Mouse (Mus musculus) cerebellum, adult 2 months (tissue): Measurements from ENCODE around the gene Ppm1j. TPM values are rescaled to one million over a fixed set of nuclear protein-coding genes. Genes with fewer than 3 reads are reported as not detected.
A peak's percentile ranks its signal among the peaks of the same experiment; 100 is the strongest.

Experiments
- DNase-seq, 2 experiments: peaks; one replicate each; pipeline ENCODE4 v3.0.0; 2021
- H3K27ac ChIP-seq: fragments of 200-500 bp; 2 replicates; pipeline ENCODE4 v1.5.1; 2012; ENCODE audit warnings: low read length, control low read depth, inconsistent platforms; ENCODE audit not compliant: insufficient read depth
- H3K27me3 ChIP-seq: fragments of 200-500 bp; 2 replicates; pipeline ENCODE4 v1.6.1; 2012; ENCODE audit warnings: inconsistent platforms, mild to moderate bottlenecking, low read length, moderate library complexity; ENCODE audit not compliant: control insufficient read depth, insufficient read depth
- H3K4me1 ChIP-seq: fragments of 200-500 bp; 2 replicates; pipeline ENCODE4 v1.6.1; 2011; ENCODE audit warnings: low read length; ENCODE audit not compliant: control insufficient read depth, insufficient read depth
- H3K4me3 ChIP-seq: fragments of 200-500 bp; replicated peaks from 2 replicates; pipeline ENCODE3; 2011; ENCODE audit warnings: mild to moderate bottlenecking, low read depth, low read length, control low read depth; ENCODE audit not compliant: insufficient read depth
- CTCF ChIP-seq: fragments of 200-500 bp; IDR thresholded peaks from 2 replicates; pipeline ENCODE4 v1.5.1; 2011; ENCODE audit warnings: low read depth, mild to moderate bottlenecking, control low read depth, low read length, moderate library complexity, borderline replicate concordance; ENCODE audit not compliant: insufficient read depth
- POLR2A ChIP-seq: fragments of 200-500 bp; IDR thresholded peaks from 2 replicates; pipeline ENCODE4 v1.6.1; 2011; ENCODE audit warnings: low read length, control low read depth, borderline replicate concordance; ENCODE audit not compliant: insufficient read depth
- WGBS: fragments of 180-500 bp; shearing (Covaris S2); methylation state at CpG from one replicate; pipeline ENCODE4 v1.1.7; 2018; 5-methylcytosine and 5-hydroxymethylcytosine counted together
- polyA plus RNA-seq: library from polyadenylated mRNA; depleted of rRNA; stranded (reverse); fragments of >200 nt; gene quantifications from 2 replicates; pipeline ENCODE4 v1.2.3, GENCODE M21; 2012

Ppm1j gene
- polyA plus RNA-seq, 1 experiment: 4.5 TPM

- Histone ChIP-seq H3K27ac (no peak overlapping the region), H3K4me1 (peaks cover 3% of the 10 kb centered on the region; the same call in 1 of the 2 replicates), H3K4me3 (no peak overlapping the region), H3K27me3 (peaks cover 2% of the 10 kb centered on the region; the same call in 1 of the 2 replicates)
- no peak for TF ChIP-seq CTCF
- TF ChIP-seq POLR2A: no peak
- no peak for DNase-seq
- 69% methylated on average over 15 of the region's 15 CpGs for WGBS
Measured at GRCm38 (mm10) chr3:104792360-104793270, 11.8 kb downstream of the Ppm1j start.

GRCm38 (mm10) chr3:104793871-104794828 lies 13.3 kb downstream of the Ppm1j start:
- DNase-seq: peak in 1 of 2 experiments; percentile 28
- no peak overlapping the region for H3K27ac ChIP-seq

GRCm38 (mm10) chr3:104794953-104795470 lies 14.2 kb downstream of the Ppm1j start:
- 77% methylated on average over 12 of the region's 12 CpGs for WGBS
- Histone ChIP-seq H3K4me3 (no peak overlapping the region), H3K27me3 (no peaks in the 10 kb centered on the region), H3K27ac (no peak overlapping the region), H3K4me1 (no peaks in the 10 kb centered on the region)
- TF ChIP-seq POLR2A (no peak), CTCF (no peak)
- DNase-seq: no peak

More at GRCm38 (mm10) chr3:104793871-104794828, 13.3 kb downstream of the Ppm1j start:
- no peak for TF ChIP-seq POLR2A
- no peak for TF ChIP-seq CTCF
- WGBS: 72% methylated on average over 20 of the region's 20 CpGs
- Histone ChIP-seq H3K4me3 (no peak overlapping the region), H3K27me3 (no peaks in the 10 kb centered on the region), H3K4me1 (peaks cover 2% of the 10 kb centered on the region; the same call in 1 of the 2 replicates)

DNA sequence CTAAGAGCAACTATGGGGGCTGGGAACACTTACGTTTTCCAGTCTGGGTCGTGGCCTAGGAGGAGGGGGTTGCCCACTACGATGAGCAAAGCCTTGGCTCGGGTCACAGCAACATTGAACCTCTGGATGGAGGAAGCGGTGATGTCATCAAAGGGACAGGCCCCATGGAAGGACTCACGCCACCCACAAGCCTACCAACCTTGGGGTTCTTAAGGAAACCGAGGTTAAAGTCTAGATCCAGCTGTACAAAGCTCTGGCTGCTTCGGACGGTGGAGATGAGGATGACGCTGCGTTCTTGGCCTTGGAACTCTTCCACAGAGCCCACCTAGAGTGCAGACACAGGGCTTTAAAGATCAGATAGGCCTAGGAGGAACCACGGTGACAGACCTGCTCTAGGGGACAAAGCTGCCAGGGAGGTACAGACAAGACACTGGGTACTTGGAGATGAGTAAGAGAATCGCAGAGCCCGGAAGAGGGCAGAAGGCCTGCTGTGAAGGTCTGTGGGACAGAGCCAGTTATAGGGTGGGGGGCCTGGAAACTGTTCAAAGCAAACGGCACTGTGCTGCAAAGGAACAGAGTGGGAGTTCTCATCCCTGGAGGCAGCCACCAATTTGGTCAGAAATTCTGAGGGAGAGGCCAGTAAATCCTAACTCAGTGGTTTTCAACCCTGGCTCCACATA lies 14.9 kb downstream of the Ppm1j start:
- no peaks in the 10 kb centered on the region for H3K27me3 ChIP-seq
- no peak overlapping the region for H3K27ac ChIP-seq
- 44% methylated on average over 15 of the region's 15 CpGs for WGBS
- H3K4me1 ChIP-seq: no peaks in the 10 kb centered on the region
- no peak overlapping the region for H3K4me3 ChIP-seq
- DNase-seq: no peak
- TF ChIP-seq CTCF (no peak), POLR2A (no peak)

- Histone ChIP-seq H3K27ac (no peak overlapping the region), H3K4me3 (no peak overlapping the region), H3K4me1 (no peaks in the 10 kb centered on the region), H3K27me3 (no peaks in the 10 kb centered on the region)
- 87% methylated on average over 15 of the region's 15 CpGs for WGBS
- no peak for TF ChIP-seq POLR2A
- no peak for DNase-seq
Measured at GRCm38 (mm10) chr3:104796430-104797082, 15.7 kb downstream of the Ppm1j start.

GRCm38 (mm10) chr3:104800681-104801080 lies 19.8 kb downstream of the Ppm1j start:
- TF ChIP-seq POLR2A (no peak), CTCF (no peak)
- Histone ChIP-seq H3K27me3 (no peaks in the 10 kb centered on the region), H3K4me3 (no peak overlapping the region), H3K27ac (no peak overlapping the region), H3K4me1 (no peaks in the 10 kb centered on the region)
- WGBS: 95% methylated on average over 11 of the region's 11 CpGs
- DNase-seq: no peak

DNA sequence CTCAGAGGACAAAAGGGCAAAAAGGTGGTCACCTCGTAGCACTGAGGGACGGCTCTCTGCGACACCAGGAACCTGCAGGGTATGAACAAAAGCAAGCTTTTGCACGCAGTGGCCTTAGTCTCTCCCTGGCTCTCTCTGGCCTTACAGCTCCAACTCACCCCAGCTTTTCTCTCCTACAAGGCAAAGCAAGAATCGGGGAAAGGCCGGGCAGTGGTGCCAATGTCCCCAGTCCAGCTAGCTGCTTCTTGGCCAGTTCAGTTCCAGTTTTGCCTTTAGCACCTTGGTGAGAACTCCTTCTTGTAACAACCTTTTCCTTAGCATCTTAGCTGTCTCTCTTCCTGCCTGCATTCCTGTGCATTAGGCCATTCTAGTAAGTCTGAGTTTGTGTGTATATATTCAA lies 20.6 kb downstream of the Ppm1j start:
- Histone ChIP-seq H3K27me3 (no peaks in the 10 kb centered on the region), H3K4me1 (no peaks in the 10 kb centered on the region), H3K4me3 (no peak overlapping the region), H3K27ac (no peak overlapping the region)
- no peak for DNase-seq
- no peak for TF ChIP-seq POLR2A
- no peak for TF ChIP-seq CTCF
- WGBS: 88% methylated on average over 6 of the region's 6 CpGs
